Mouse (Mus musculus) left cerebral cortex, adult 2 months (tissue): ENCODE results near the gene Fau. TPM values are rescaled to one million over a fixed set of nuclear protein-coding genes. Genes with fewer than 3 reads are reported as not detected.

ENCODE experiments used
- DNase-seq, 2 experiments: peaks; one replicate each; pipeline ENCODE4 v3.0.0; 2021 to 2022; ENCODE audit warnings: low spot score in 2 of 2, mixed read lengths in 1 of 2; ENCODE audit errors: extremely low spot score in 1 of 2
- H3K27ac ChIP-seq: fragments of 200-600 bp; 2 replicates; pipeline ENCODE4 v1.8.1; 2022
- H3K4me3 ChIP-seq: fragments of 200-600 bp; 2 replicates; pipeline ENCODE4 v1.8.1; 2022
- CTCF ChIP-seq: fragments of 200-600 bp; IDR thresholded peaks from 2 replicates; pipeline ENCODE4 v1.8.1; 2022; ENCODE audit warnings: antibody characterized with exemption, mild to moderate bottlenecking, moderate library complexity
- intact Hi-C: fragments of 180-260 bp; cut with DNase I; formaldehyde crosslinking; loops from one replicate; pipeline ENCODE4 v1.15.1; 2025
- total RNA-seq, 2 experiments: library from RNA; stranded (reverse); gene quantifications; 2 replicates each; pipeline ENCODE4 v1.2.3; 2021

Fau gene
- total RNA-seq, 2 experiments from 2014 or later, result 663 to 678 TPM

DNA sequence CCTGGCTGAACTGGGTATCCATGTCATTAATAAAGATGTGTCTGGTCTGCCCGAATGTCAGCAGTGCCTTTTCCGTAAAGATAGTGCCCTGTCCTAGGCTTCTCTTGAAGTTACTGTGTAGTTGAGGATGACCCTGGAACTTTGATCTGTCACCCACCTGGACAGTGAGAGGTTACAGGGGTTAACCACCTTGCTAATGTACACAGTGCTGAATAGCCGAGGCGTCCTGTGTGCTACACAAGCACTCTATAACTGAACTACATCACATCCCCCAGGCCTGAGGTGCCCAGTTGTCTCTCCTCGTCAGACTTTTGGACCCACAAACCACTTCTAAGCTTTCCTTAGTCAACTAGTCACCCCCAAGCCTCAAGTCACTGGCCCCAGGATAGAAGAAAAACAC lies 4.8 kb downstream of the Fau start:
- H3K27ac ChIP-seq, result peak overlapping the region; percentile 93
- no peak for DNase-seq
- no peak for TF ChIP-seq CTCF
- H3K4me3 ChIP-seq, result peak overlapping the region; percentile 51
- intact Hi-C loops, result no loop called here

DNA sequence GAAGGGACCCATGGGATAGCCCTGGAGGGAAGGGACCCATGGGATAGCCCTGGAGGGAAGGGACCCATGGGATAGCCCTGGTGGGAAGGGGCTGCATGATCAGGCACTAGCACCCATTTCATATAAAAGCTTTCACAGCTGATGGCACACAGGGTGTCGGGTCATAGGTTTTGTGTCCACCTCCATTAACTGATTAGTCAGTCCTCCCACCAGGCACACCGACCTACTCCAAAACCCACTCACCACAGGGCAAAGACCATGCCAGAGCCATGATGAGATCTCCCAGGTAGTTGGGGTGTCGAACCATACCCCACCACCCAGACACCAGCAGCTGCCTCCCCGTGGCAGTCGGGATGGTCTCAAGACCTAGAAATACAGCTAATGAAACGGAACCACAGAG lies 5.4 kb downstream of the Fau start:
- Histone ChIP-seq H3K4me3 (no peak overlapping the region), H3K27ac (0 out of 2 replicates have a peak overlapping the region, but pooled peaks have one; percentile 19)
- no peak for DNase-seq
- intact Hi-C loops, result no loop called here
- TF ChIP-seq CTCF, result no peak

DNA sequence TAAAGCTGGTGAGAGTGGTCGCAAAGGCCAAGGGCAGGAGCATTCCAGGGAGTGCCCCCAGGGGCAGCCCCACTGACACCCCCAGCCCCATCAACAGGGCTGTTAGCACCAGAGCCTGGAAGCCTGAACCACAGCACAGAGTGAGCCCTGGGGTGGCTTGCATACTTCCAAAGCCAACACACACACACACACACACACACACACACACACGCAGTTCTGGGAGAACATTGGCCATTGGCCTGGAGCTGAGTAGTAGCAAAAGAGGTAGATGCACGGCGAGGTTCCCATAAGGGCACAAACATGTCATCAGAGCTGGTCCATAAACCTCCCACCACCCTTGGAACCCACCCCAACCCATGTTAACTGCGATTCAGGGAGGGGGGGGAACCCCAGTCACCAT lies 8.9 kb downstream of the Fau start:
- TF ChIP-seq CTCF, result no peak
- intact Hi-C loops, result no loop called here
- DNase-seq, result no peak
- H3K27ac ChIP-seq, result peak overlapping the region; percentile 66
- peak overlapping the region; percentile 50 for H3K4me3 ChIP-seq

DNA sequence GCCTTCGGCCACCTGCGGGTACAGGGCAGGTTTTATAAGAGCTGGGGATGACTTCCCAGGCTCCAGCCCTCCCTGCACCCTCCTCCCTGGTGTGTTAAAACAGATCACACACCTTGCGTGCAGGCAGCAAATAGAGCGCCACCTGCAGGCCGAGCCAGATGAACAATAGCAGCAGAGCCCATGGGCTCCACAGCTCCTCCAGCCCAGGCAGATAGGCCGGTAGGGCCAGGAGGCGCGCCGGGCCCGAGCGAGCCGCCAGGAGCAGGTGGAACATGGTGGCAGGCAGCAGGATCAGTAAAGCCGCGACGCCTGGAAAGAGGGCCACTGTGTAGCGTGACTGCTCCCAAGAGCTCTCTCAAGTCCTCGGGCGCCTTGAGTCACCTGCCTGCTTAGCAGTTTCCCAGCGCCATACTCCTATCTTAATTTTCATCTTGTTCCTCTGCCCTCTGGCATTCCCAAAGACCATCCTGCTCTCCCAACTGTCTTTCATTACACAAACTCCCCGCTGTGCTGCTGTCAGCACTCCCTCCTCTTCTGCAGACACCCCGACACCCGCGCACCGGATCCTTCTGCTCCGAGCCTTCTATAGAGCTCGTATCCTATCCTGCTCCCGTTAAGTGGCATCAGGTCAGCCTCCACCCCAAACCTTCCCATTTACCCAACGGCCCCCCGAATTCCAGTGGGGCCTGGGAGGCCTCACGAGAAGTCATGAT lies 9.5 kb downstream of the Fau start:
- peak overlapping the region; percentile 66 for H3K27ac ChIP-seq
- H3K4me3 ChIP-seq, result peak overlapping the region; percentile 50
- peak; percentile 80 to 82 for DNase-seq
- intact Hi-C loops, result no loop called here
- peak; percentile 91 for TF ChIP-seq CTCF

DNA sequence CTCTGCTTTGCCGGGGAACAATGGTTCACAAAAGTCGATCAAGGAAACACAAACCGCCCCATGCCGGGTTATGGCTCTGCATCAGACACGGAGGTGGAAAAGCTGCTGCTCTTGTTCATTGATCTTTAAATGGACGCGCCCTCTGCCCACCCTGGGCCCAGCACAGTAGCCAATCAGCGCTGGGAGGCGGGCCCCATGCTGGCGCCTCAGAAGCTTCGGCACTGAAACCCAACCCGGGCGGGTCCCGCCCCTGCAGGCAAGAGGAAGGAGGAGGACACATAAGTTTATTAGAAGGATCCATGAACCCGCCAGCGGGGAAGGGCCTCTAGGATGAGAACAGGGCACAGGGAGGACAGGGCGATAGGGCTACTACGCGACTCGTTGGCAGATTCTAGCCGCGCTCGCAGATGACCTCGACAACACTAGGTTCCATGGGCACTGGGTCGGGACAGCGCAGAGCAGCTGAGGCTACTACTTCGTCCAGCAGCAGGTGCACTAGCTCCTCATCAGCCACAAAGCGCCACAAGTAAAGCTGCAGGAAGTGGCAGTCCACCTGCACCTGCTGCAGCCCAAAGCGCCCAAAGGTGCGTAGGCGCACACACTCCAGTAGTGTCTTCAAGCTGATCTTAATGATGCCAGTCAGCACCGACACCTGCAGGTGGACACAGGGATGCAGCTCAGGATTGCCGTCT lies 10.2 kb downstream of the Fau start, which contains the start of gene Tm7sf2:
Gene Tm7sf2 (minus strand): TSS at position 650 of the 692 bp plus-strand sequence.
- peak within 1 kb of the TSS; percentile 50 for H3K4me3 ChIP-seq
- peak within 1 kb of the TSS; percentile 66 for H3K27ac ChIP-seq
- TF ChIP-seq CTCF, result no peak; the same call in 1 of the 2 replicates
- intact Hi-C loops, result no loop called here
- DNase-seq, result peak; percentile 79 to 87

DNA sequence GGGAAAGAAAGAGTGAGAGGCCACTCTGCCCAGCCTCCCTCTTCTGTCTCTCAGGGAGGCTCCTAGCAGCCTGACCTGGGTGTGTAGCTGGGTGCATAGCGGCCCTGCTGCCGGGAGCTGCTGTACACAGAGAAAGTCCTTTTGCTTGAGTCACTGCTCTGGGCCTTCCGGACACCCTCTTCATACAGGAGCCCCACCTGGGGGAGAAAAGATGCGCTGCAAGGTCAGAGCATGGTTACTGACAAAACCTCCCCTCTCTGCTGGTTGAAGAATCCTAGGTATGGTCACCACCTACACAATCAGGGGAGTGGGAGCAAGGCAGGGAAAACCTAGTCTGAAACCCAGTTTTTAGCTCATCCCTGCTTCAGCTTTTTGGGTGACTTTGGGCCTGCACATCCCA lies 11.3 kb downstream of the Fau start:
- intact Hi-C loops, result no loop called here
- H3K4me3 ChIP-seq, result no peak overlapping the region
- TF ChIP-seq CTCF, result no peak; the same call in 1 of the 2 replicates
- no peak overlapping the region for H3K27ac ChIP-seq
- no peak for DNase-seq

DNA sequence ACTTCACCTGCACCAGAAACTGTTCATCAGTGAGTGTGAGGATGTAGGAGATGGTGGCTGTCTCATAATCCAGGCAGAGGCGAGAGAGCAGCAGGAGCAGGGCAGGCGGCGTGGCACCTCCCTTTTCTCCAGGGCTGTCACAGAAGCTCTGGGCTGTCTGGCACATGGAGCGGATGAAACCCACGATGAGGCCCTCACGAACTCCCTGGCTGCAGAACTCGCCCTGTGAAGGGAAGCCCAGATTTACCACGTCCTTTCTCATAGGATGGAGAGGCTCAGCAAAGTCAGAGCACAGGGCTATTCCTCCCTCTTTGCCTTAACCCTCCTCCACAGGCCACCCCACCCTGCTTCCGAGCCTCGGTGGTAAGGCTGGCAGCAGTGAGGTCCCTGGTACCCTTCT lies 12.2 kb downstream of the Fau start:
- DNase-seq, result no peak
- Histone ChIP-seq H3K4me3 (no peak overlapping the region), H3K27ac (no peak overlapping the region)
- intact Hi-C loops, result no loop called here
- TF ChIP-seq CTCF, result no peak

DNA sequence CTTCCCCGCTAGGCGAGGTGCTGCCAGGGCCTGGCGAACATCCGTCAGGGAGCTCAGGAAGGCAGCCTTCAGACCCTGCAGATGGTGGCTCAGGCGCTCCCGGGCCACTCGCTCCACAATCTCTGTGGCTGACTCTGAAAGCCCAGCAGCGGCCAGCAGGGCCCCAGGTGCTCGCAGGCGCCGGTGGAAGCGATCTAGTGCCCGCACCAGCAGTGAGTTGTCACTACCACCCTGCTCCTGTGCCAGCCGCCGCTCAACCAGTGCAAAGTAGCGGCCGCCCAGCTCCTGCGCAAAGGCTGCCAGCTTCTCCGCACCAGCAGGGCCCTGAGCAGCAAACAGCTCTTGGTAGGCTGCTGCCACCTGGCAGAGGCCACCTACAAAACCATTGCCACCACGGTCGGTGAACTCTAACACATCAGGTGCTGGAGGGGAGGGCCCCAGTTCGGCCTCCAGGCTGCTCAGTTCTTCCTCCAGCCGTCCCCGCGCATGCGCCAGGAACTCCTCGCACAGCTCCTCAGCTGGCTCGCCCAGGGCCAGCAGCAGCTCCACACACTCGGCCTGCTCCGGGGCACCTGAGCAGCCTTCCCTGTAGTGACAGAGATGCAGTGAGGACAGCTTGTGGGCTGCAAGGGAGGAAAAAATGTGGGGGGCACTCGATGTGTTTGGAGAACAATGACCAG lies 13.1 kb downstream of the Fau start:
- Histone ChIP-seq H3K27ac (no peak overlapping the region), H3K4me3 (no peak overlapping the region)
- no peak for TF ChIP-seq CTCF
- intact Hi-C loops, result no loop called here
- no peak for DNase-seq

DNA sequence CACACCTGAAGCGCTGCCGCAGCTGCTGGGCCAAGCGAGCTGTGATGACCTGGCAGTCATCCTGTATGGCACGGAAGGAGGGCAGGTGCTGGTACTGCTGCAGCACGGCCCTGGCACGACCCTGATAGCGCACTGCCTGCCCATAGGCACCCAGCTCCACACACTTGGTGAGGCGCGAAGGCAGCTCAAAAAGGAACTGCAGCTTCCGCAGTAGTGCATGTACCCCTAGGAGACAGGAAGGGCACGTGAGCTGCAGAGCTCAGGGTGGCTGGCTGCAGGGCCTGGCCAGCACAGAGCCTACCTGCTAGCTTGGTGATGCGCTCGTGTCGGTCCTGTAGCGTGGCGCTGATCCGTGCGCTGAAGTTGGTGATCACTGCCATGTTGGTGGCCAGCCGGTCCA lies 13.6 kb downstream of the Fau start:
- no peak for DNase-seq
- Histone ChIP-seq H3K27ac (no peak overlapping the region), H3K4me3 (no peak overlapping the region)
- TF ChIP-seq CTCF, result no peak
- intact Hi-C loops, result no loop called here

DNA sequence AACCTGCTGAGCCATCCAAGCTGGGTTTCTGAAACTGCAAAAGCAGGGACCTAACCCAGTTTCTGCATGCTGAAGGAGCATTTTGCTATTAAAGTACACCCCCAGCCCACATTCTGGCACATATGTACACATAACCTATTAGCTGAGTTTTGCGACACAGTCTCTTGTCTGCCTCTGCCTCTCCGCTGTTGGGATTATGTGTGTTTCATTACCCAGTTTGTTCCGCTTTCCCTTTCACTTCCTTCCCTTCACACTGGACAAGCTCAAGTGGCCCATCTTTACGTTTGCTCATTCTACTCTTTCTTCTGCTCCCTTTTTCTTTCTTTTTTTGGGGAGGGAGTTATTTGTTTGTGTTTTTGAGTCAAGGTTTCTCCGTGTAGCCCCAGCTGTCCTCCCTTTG lies 16.2 kb downstream of the Fau start:
- H3K4me3 ChIP-seq, result no peak overlapping the region
- TF ChIP-seq CTCF, result no peak
- intact Hi-C loops, result no loop called here
- no peak overlapping the region for H3K27ac ChIP-seq
- DNase-seq, result no peak

DNA sequence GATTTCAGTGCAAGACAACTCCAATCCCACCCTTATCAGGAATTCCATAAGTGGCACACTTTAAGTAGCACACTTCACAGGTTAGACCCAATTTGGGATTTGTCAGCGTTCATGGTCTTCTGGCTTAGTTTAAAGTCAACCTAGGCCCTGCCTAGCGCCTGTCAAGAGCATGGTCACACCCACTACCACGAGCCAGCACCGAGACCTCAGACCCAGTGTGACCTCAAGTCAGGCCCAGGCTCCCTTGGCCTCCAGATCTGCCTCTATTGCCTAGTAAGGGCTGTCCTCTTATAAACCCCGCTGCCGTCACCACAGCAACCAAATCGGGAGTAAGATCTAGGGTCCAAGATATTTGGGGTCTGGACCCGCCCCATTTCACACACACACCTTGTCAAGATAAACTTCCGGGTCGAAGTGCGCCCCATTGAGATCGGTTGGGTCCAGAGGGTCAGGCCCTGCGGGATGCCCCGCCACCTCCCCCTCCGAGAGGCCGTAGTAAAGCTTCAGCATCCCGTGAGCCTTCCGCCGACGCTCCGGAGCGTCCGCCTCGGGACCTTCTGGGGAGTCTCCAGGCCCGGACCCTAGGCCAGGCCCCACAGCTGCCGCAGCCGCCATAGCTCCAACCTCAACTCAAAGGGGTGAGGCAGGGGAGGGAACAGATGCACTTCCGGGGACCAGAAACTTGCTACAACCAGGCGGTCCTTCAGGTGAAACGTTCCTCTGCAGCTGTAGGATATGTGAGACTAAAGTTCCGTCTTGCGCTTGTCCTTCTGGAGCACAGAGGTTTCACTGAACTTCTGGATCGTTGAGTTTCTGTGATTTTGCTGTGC lies 19.1 kb downstream of the Fau start, which contains the start of gene Vps51:
Gene Vps51 (minus strand): TSS at position 668 of the 830 bp plus-strand sequence.
- Histone ChIP-seq H3K4me3 (peak within 1 kb of the TSS; percentile 85), H3K27ac (peak within 1 kb of the TSS; percentile 95)
- TF ChIP-seq CTCF, result no peak
- DNase-seq, result peak; percentile 84 to 87
- intact Hi-C loops, result loop anchor here (1.0 kb wide), 1 partner anchor 30 kb away; the partner anchor contains the start of gene Syvn1
